Mouse (Mus musculus) c-Kit-positive CD71-negative TER-119-negative erythroid progenitor cells, embryonic 14.5 days (primary cell): ENCODE data around the gene Olfr781.
"Not testable (repeated sequence)": the region's sequence is repeated elsewhere in the genome, so short reads cannot be mapped to it uniquely, and the experiment has no call there.

ENCODE experiments used
- DNase-seq: peaks from one replicate; pipeline ENCODE4 v3.0.0-alpha.2; 2013; ENCODE audit warnings: low read depth

The Olfr781 gene

GRCm38 (mm10) chr10:129328554-129328953 is at the start of gene Olfr781:
Olfr781 (plus strand) TSS chr10:129328854.
- no peak for DNase-seq

GRCm38 (mm10) chr10:129312973-129313372 is 15.7 kb upstream of the Olfr781 start:
- DNase-seq = not testable (repeated sequence)

GRCm38 (mm10) chr10:129313521-129313920 is 15.1 kb upstream of the Olfr781 start:
- DNase-seq = not testable (repeated sequence)

GRCm38 (mm10) chr10:129317817-129318216 is 10.8 kb upstream of the Olfr781 start, which contains the start of gene Olfr780:
Olfr780 (plus strand) TSS chr10:129318117.
- no peak for DNase-seq

- DNase-seq = no peak
Measured at GRCm38 (mm10) chr10:129348550-129348949, 19.9 kb downstream of the Olfr781 start, which contains the start of gene Olfr782. Olfr782 (plus strand) TSS chr10:129348850.

GRCm38 (mm10) chr10:129352475-129352874 is 23.8 kb downstream of the Olfr781 start:
- not testable (repeated sequence) for DNase-seq

GRCm38 (mm10) chr10:129356496-129356895 is 27.8 kb downstream of the Olfr781 start:
- not testable (repeated sequence) for DNase-seq

- DNase-seq = no peak
Measured at GRCm38 (mm10) chr10:129357307-129357706, 28.7 kb downstream of the Olfr781 start.

- not testable (repeated sequence) for DNase-seq
Measured at GRCm38 (mm10) chr10:129374051-129374450, 45.4 kb downstream of the Olfr781 start.
